Mouse (Mus musculus) urinary bladder, adult 18-20 months (tissue): ENCODE results near the gene Abhd6.

Experiments used
- DNase-seq, 2 experiments: peaks; one replicate each; pipeline ENCODE4 v3.0.0; 2022; ENCODE audit warnings: low spot score in 2 of 2, mixed read lengths in 2 of 2

Gene Abhd6

DNA sequence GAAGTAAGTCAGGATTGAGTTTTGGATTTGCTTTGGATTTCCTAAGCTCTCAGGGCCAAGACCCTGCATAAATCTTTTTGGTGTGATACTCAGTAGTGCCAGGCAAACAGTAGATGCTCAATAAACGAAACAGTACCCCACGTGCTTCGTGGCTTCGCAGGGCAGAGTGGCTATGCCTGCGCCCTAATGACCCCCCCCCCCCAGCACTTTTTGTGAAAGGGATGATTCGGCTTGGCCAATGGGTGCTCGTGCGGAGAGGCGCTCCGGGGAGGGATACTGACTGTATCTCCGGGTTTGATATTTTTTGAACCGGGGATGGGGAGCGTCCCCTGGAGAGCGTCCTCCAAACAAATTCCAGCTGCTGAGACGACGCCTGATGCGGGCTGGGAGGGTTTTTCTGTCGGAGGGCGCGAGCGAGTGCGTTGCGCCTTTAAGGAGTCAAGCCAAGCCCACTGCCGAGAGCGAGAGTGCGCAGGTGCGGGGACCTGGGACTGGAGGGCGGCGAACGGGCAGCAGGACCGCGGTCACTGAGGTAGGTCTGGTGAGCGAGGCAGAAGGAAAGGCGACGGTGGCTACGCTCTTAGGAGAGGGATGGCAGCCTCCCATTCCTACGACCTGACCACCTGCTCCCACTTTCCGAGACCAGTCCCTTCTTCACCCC, at the start of gene Abhd6:
TSS of gene Abhd6 (plus strand) at position 471 of the 661 bp plus-strand sequence.
- peak; percentile 82 to 83 for DNase-seq

DNA sequence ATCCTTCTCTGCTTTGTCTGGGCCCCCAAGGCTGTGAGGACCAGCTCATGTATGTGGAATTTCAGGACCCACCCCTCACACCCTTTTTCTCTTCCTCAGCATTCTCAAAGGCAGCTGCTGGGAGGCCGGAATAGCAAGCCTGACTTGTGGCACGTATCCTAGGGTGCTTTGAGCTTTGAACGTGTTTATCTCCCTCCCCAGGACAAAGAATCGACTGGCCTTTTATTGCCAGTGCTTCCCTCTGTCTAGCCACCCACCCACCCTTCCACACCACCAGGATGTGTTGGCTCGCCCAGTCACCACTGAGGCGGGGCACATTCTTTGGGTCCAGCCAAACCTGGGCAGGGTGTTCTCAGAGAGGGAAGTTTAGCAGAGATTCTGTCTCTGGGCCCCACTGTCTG, 48.6 kb upstream of the Abhd6 start:
- peak in 1 of 2 experiments; percentile 34 for DNase-seq

DNA sequence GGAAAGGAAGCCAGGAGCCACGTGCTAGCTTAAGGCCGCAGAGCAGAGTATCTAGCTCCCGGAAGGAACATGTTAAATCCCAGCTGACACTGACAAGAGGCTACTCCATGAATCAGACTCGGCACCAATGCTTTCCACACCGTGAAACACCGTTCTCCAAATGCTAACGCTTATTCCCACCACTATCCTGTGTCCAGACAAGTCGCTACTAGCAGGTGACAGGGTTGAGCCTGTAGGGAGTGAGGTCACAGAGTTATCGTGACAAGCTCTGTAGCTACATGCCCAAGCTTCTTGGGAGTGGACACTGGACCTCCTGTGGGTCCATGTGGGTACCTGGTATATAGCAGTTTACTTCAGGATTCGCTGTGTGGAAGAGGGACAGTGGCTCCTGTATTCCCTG, 46.3 kb upstream of the Abhd6 start:
- DNase-seq = peak; percentile 64 to 74

DNA sequence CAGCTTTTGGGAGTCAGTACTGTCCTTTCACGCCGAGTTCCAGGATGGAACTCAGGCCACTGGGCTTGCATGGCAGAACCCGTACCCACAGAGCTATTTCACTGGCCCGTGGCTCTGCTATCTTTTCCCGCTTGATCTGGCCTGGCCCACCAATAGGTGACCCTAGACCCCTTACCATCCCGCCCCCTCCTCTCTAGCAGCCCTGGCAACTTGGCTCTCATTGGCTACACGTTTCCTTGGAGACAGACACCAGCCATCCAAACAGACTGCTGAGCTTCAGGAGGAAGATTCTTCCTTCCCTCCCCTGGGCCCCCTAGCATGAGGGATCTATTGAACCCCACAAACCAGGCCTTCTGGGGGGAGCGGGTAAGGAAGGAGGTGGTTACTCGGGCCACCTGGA, 45.7 kb upstream of the Abhd6 start, which contains the start of gene Gm45521:
TSS of gene Gm45521 (plus strand) at position 240 of the 400 bp plus-strand sequence.
- DNase-seq = no peak

DNA sequence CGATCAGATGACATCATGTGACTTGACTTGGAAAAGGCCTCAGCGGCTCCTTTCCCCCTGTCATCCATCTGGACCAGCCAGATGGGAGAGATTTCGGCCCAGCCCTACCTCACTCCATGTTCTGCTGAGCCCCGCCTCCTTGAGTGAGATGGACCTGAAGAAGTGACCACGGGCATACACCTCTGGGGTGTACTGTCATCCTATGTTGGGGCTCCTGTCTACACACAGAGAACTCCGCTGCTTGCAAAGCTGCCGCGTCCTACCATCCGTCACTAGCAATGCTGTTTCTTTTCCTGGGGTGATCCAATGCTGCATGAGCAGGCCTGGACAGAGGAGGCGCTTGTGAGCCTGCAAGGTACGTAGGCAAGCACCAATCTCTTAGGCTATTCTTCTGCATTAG, 42.1 kb upstream of the Abhd6 start:
- no peak for DNase-seq

- DNase-seq = no peak
Observed at GRCm38 (mm10) chr14:7961714-7962113, 41.0 kb upstream of the Abhd6 start.

DNA sequence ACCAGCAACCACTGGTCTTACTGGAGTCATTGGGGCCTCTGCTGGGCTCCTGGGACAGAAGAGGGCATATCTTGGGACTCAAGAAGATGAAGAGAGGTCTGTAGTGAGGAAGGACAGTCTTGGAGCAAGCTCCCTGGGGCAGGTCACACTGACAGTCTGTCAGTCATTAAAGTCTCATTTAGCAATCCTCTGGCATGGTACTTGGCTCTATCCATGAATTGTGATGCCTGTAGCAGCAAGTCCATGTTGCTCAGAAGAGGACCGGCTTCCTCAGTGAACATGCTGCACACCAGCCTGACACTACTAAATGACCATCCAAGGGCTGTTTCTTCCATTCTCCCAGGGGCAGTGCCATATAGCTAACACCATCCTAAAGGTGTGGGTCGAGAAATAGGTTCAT, 40.1 kb upstream of the Abhd6 start:
- DNase-seq = no peak

GRCm38 (mm10) chr14:7963160-7963559, 39.5 kb upstream of the Abhd6 start:
- no peak for DNase-seq

DNA sequence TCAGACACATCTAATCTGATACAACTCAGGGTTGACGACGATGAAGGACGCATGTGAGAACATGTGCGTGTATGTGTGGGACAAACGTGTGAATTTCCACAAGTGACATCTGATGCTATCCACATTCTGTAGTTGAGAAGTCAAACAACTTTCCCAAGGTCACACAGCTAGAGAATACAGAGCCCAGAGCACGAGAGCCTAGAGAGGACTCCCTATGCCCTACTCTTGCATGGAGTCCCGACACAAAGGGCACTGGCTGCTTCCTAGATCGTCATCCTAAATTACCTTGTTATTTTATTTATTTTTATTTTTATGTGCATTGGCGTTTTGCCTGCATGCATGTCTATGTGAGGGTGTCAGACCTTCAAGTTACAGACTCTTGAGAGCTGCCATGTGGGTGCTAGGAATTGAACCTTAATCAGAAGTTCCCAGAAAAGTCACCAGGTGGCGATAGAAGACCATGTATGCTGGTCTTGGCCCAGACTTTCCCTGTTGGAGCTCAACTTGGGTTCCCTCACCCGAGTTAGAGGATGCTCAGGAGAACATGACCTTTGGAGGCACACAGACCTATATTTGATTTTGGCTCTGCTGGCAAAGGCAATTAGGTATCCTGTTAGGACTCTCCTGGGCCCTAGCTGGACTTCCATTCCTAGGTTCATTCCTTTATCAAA, 38.3 kb upstream of the Abhd6 start:
- peak in 1 of 2 experiments; percentile 43 for DNase-seq

DNA sequence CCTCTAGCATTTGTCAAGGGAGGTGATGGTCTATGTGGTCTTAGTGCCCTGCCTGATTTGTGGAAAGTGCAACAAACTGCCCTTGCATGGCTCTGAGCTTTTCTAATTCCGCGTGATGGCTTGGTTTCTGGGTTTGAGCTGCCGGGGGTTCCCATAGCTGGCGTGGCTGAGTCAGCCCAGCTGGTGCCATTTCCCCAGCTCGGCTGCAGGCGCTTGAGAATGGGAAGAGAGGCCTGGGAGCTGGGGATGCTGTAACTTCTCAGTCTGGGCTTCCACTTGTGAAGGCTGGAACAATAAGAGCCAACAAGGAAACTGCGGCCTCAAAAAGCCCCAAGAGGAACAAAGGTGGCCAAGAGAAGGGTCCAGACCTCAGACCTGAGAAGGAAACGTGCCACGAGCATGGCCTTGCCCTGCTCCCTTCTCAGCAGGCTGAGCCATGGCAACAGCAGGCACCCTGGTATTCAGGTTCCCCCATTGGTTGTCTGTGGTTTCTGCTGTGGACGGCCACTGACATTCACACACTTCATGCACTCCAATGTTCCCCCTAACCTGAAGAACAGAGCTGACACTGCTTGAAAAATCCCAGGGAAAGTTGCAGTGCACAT, 30.7 kb upstream of the Abhd6 start:
- no peak for DNase-seq

DNA sequence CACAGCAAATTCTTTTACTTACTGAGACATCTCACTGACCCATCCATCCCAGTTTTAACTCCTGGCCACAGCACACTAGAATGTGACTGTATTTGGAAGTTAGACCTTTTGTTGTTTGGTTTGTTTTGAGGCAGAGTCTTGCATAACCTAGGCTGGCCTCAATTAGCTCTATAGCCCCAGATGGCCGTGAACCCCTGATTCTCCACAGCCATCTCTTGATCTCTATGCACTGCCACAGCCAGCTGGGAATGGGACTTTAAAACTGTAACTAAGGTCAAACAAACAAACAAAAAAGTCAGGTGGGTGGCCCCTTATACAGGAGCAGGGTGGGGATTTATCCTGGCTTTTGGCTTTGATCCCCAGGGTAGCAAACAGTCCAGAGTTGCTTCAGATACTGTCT, 28.1 kb upstream of the Abhd6 start:
- no peak for DNase-seq

DNA sequence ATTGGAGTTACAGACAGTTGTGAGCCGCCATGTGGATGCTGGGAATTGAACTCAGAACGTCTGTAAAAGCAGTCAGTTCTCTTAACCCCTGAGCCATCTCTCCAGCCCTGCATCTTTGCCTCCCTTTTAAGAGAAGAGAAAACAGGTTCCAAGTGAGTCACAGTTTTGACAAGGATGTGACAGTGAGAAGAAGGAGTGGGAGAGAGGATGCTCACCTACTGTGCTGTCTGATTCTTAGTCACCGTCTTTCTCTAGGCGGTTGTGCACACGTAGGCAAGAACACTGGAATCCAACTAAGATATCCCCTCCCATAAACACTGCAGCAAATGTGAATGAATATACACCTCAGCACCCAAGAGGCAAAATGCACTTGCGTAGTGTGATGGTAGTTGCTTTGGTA, 27.5 kb upstream of the Abhd6 start:
- no peak for DNase-seq

DNA sequence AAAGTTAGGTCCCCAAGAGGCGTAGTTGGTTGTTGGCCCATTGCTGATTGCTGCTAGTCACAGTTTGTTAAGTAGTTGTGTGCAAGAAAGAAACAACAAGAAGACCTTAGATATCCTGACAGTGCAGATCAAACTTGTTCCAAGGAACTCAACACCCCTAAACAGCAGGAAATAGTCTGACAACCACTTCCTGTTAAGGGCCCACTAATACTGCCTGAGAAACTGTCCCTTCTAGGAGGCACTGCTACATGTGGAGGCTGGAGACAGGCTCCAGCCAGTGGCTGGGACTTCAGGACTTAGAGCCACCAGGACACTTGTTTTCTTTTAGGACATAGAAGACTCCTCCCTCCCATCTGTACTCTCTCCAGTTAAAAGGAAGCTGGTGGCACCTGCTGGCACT, 25.2 kb upstream of the Abhd6 start:
- no peak for DNase-seq

- DNase-seq = no peak
Observed at GRCm38 (mm10) chr14:7978183-7978582, 24.5 kb upstream of the Abhd6 start.

DNA sequence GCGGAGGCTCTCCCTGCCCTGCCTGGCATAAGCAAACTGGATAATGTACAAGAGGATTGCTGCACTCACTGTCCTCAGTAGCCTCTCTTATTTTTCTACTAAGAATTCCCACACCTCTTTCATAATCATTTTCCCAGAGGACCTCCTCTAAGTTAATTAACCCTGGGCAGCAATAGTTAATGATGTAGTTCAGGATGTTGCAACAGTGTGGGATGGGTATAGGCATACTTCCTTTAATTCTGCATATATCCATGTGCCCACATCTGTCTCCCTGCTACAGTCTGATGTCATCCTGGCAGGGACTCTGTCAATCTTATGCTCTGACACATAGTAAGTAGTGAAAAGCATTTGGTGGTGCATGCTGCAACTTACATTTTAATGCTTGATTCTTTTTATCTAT, 21.5 kb upstream of the Abhd6 start:
- no peak for DNase-seq

DNA sequence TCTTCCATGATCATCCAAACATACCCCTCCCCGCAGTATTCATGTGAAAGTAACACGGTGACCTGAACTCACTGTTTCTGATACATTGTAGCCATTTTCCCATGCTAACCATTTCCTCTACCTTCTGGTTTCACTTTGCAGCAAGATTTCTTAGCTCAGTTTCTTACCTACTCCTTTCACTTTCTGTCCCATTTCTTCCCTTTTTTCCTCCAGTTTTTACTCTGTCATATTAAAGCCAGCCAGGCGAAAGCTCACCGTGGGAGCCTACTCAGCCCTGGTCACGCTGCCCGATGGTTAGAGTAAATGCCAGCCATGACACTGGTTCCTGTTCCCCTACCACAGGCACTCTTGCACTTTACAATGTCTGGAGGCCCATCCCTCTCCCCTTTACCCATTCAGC, 15.8 kb upstream of the Abhd6 start:
- no peak for DNase-seq

GRCm38 (mm10) chr14:7989371-7989770, 13.3 kb upstream of the Abhd6 start:
- no peak for DNase-seq

DNA sequence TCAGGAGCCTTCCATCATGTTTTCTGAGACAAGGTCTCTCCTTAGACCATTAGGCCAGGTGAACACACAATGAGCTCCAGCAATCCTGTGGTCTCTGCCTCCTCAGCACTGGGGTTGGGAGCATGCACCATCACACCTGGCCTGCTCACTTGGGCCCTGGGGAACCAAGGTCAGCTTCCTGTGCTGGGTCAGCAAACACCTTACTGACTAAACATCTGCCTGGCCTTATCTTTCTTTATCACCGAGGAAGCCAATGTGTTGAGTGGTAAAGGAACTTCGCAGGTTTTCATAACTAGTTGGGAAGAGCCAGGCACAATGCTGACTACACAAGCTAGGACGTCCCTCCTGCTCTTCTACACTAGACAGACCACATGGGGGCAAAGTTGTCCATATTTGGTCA, 12.7 kb upstream of the Abhd6 start:
- no peak for DNase-seq

- DNase-seq = no peak
Observed at GRCm38 (mm10) chr14:7991108-7991776, 11.5 kb upstream of the Abhd6 start.

GRCm38 (mm10) chr14:7992158-7992557, 10.5 kb upstream of the Abhd6 start:
- no peak for DNase-seq

GRCm38 (mm10) chr14:7994271-7994767, 8.4 kb upstream of the Abhd6 start, which contains the start of gene Dnase1l3:
TSS of gene Dnase1l3 (minus strand) at chr14:7994573.
- DNase-seq = peak; percentile 42 to 43

DNA sequence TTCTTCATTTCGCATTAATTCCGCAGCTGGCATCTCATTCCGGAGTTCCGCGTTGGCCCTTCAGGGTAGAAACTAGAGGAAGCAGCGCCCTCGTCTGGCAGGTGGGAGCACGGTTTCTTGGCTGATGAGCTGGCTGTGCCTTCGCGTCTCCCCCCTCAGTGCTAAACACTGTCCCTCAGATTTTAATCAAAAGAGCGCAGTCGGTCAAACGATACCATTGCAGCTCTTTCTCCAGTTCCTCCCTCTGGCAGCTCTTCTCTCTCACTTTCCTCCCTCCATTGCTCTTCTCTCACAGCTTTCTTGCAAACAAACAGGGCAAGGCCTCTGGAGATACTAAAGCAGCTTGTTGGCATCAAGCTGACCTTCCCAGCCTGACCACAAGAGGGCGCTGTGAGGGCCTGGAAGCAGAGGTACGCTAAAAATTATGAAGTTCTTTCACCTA, 5.4 kb upstream of the Abhd6 start:
- DNase-seq = peak; percentile 83 to 84
